Mouse (Mus musculus): ENCODE measurements around the gene Ccdc106. TPM values are rescaled to one million over a fixed set of nuclear protein-coding genes. Genes with fewer than 3 reads are reported as not detected.
"Not testable (repeated sequence)": the region's sequence is repeated elsewhere in the genome, so short reads cannot be mapped to it uniquely, and the experiment has no call there.

Ccdc106 gene
- polyA plus RNA-seq, 2 experiments, result 36.7 to 48.1 TPM

DNA sequence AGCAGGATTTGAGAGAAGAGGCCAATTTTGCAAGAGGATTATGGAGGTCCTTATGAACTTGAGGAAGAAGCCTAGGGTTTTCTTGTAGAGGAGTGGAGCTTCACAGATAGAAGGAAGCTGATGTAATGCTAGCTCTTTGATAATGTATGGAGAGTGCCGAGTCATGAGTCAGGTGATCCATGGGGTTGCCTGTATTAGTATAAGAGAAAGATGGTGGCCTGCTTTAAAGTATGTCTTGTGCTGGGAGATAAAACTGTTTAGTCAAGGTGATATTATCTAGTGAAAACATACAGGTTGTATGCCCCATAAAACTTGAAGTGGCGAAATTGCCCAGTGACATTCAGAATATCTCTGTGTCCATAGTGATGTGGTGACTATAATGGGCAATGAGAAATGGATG, 56.6 kb downstream of the Ccdc106 start:
- no peak for TF ChIP-seq POLR2A (IDR thresholded peaks at IDR 0.05; ENCODE audit: borderline replicate concordance, extremely low read depth, insufficient read depth, insufficient read length)
- no peak for DNase-seq (ENCODE audit: low spot score)
- Histone ChIP-seq H3K27ac (replicated peaks; ENCODE audit: low read depth, low read length) (no peak overlapping the region), H3K9ac (ENCODE audit: low read depth, low read length, severe bottlenecking) (no peak overlapping the region), H3K36me3 (ENCODE audit: control insufficient read depth, insufficient read depth, low read length) (peaks cover 70% of the 10 kb centered on the region), H3K4me3 (replicated peaks; ENCODE audit: low read length) (no peak overlapping the region), H3K27me3 (ENCODE audit: control insufficient read depth, insufficient read depth, low read length) (no peaks in the 10 kb centered on the region), H3K9me3 (ENCODE audit: control insufficient read depth, low read length) (no peaks in the 10 kb centered on the region), H3K4me1 (ENCODE audit: control insufficient read depth, insufficient read depth, low read length) (peaks cover 10% of the 10 kb centered on the region; the same call in 1 of the 2 replicates), H3K4me2 (replicated peaks; ENCODE audit: low read depth, low read length, severe bottlenecking) (no peak overlapping the region)
- ATAC-seq (ENCODE audit: low FRiP score, low read depth), result no peak
- WGBS, result 93% methylated on average over 2 of the region's 2 CpGs

- H3K36me3 ChIP-seq (ENCODE audit: control insufficient read depth, insufficient read depth, low read length), result peaks cover 62% of the 10 kb centered on the region
- WGBS, result 38% methylated on average over 7 of the region's 13 CpGs
These were observed 59.1 kb downstream of the Ccdc106 start for GRCm38 (mm10) chr7:5079365-5080009.

DNA sequence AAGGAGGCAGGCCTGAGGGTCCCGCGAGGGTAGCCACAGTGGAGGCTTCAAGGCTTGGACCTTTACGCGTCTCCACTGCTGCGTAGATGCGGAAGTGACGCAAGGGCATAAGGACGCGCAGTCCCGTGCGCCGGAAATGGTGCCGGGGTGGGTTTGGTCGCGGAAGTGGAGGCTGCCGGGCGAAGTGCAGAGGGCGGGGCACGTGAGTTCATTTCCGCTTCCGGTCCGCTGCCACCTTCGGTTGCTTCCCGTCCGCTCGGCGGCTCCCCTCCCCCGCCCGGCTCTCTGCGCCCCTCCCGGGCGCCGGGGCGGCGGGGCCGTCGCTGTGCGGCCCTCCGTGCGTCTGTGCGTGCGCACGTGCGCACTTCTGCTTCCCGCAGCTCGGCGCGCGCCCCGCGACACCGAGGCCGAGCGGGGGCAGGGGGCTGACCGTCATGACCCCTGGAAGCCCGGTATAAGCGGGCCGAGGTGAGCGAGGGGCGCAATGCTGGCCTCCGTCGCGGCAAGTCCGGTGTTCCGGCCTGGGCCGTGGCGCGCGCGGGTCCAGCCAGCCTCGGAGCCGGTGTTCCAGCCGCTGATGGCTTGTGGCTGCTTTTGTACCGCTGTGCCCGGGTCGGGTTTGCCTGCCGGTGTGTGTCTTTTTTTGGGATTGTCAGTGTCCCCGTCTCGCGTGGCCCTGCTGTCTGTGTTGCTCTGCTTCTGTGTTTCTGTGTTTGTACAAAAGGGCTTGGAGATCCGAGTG, 59.8 kb downstream of the Ccdc106 start, which contains the start of gene Epn1:
Epn1 (plus strand) TSS at position 226 of the 742 bp plus-strand sequence.
- ATAC-seq (ENCODE audit: low FRiP score, low read depth), result peak; percentile 97
- 0 out of 2 replicates have a peak, but pooled peaks have one; percentile 5 for TF ChIP-seq POLR2A (IDR thresholded peaks at IDR 0.05; ENCODE audit: borderline replicate concordance, extremely low read depth, insufficient read depth, insufficient read length)
- H3K9me3 ChIP-seq (ENCODE audit: control insufficient read depth, low read length), result no peaks in the 10 kb centered on the region
- H3K9ac ChIP-seq (ENCODE audit: low read depth, low read length, severe bottlenecking), result peak within 1 kb of the TSS; percentile 97
- under 1% methylated on average over 67 of the region's 81 CpGs for WGBS
- peak within 1 kb of the TSS; percentile 99 for H3K4me3 ChIP-seq (replicated peaks; ENCODE audit: low read length)
- DNase-seq (ENCODE audit: low spot score), result peak; percentile 95
- peak within 1 kb of the TSS; percentile 90 for H3K27ac ChIP-seq (replicated peaks; ENCODE audit: low read depth, low read length)
- no peaks in the 10 kb centered on the region for H3K27me3 ChIP-seq (ENCODE audit: control insufficient read depth, insufficient read depth, low read length)
- peaks cover 58% of the 10 kb centered on the region for H3K36me3 ChIP-seq (ENCODE audit: control insufficient read depth, insufficient read depth, low read length)
- H3K4me1 ChIP-seq (ENCODE audit: control insufficient read depth, insufficient read depth, low read length), result peaks cover 10% of the 10 kb centered on the region; the same call in 1 of the 2 replicates
- peak within 1 kb of the TSS; percentile 87 for H3K4me2 ChIP-seq (replicated peaks; ENCODE audit: low read depth, low read length, severe bottlenecking)

More at GRCm38 (mm10) chr7:5079365-5080009, 59.1 kb downstream of the Ccdc106 start:
- Histone ChIP-seq H3K9ac (ENCODE audit: low read depth, low read length, severe bottlenecking) (peak overlapping the region; percentile 97; the same call in 1 of the 2 replicates), H3K4me2 (replicated peaks; ENCODE audit: low read depth, low read length, severe bottlenecking) (peak overlapping the region; percentile 87), H3K27ac (replicated peaks; ENCODE audit: low read depth, low read length) (peak overlapping the region; percentile 90), H3K4me3 (replicated peaks; ENCODE audit: low read length) (peak overlapping the region; percentile 99)
- not testable (repeated sequence) for H3K27me3 ChIP-seq (ENCODE audit: control insufficient read depth, insufficient read depth, low read length); DNase-seq (ENCODE audit: low spot score); H3K9me3 ChIP-seq (ENCODE audit: control insufficient read depth, low read length); H3K4me1 ChIP-seq (ENCODE audit: control insufficient read depth, insufficient read depth, low read length)
- peak; percentile 0; the same call in 1 of the 2 replicates for ATAC-seq (ENCODE audit: low FRiP score, low read depth)
- 0 out of 2 replicates have a peak, but pooled peaks have one; percentile 4 for TF ChIP-seq POLR2A (IDR thresholded peaks at IDR 0.05; ENCODE audit: borderline replicate concordance, extremely low read depth, insufficient read depth, insufficient read length)

- no peak for TF ChIP-seq POLR2A (IDR thresholded peaks at IDR 0.05; ENCODE audit: borderline replicate concordance, extremely low read depth, insufficient read depth, insufficient read length)
- Histone ChIP-seq H3K36me3 (ENCODE audit: control insufficient read depth, insufficient read depth, low read length) (peaks cover 54% of the 10 kb centered on the region), H3K4me1 (ENCODE audit: control insufficient read depth, insufficient read depth, low read length) (peaks cover 10% of the 10 kb centered on the region; the same call in 1 of the 2 replicates), H3K27me3 (ENCODE audit: control insufficient read depth, insufficient read depth, low read length) (no peaks in the 10 kb centered on the region), H3K9ac (ENCODE audit: low read depth, low read length, severe bottlenecking) (peak overlapping the region; percentile 97), H3K9me3 (ENCODE audit: control insufficient read depth, low read length) (no peaks in the 10 kb centered on the region), H3K27ac (replicated peaks; ENCODE audit: low read depth, low read length) (peak overlapping the region; percentile 90), H3K4me2 (replicated peaks; ENCODE audit: low read depth, low read length, severe bottlenecking) (peak overlapping the region; percentile 87), H3K4me3 (replicated peaks; ENCODE audit: low read length) (peak overlapping the region; percentile 99)
- ATAC-seq (ENCODE audit: low FRiP score, low read depth) (no peak), DNase-seq (ENCODE audit: low spot score) (no peak)
- WGBS, result 7% methylated on average over 6 of the region's 6 CpGs
These were observed 60.5 kb downstream of the Ccdc106 start for GRCm38 (mm10) chr7:5080815-5081214.

GRCm38 (mm10) chr7:5081241-5081640, 60.9 kb downstream of the Ccdc106 start:
- Histone ChIP-seq H3K27ac (replicated peaks; ENCODE audit: low read depth, low read length) (peak overlapping the region; percentile 90; the same call in 1 of the 2 replicates), H3K9ac (ENCODE audit: low read depth, low read length, severe bottlenecking) (peak overlapping the region; percentile 97), H3K27me3 (ENCODE audit: control insufficient read depth, insufficient read depth, low read length) (no peaks in the 10 kb centered on the region), H3K9me3 (ENCODE audit: control insufficient read depth, low read length) (no peaks in the 10 kb centered on the region), H3K4me2 (replicated peaks; ENCODE audit: low read depth, low read length, severe bottlenecking) (peak overlapping the region; percentile 87), H3K4me3 (replicated peaks; ENCODE audit: low read length) (peak overlapping the region; percentile 99), H3K4me1 (ENCODE audit: control insufficient read depth, insufficient read depth, low read length) (peaks cover 10% of the 10 kb centered on the region; the same call in 1 of the 2 replicates), H3K36me3 (ENCODE audit: control insufficient read depth, insufficient read depth, low read length) (peaks cover 54% of the 10 kb centered on the region)
- DNase-seq (ENCODE audit: low spot score), result no peak
- no peak for TF ChIP-seq POLR2A (IDR thresholded peaks at IDR 0.05; ENCODE audit: borderline replicate concordance, extremely low read depth, insufficient read depth, insufficient read length)
- 69% methylated on average over 6 of the region's 6 CpGs for WGBS
- ATAC-seq (ENCODE audit: low FRiP score, low read depth), result no peak

Measured in limb, embryonic 14.5 days (tissue).